Mouse (Mus musculus): Measurements from ENCODE around the gene Stil.

GRCm38 (mm10) chr4:115058317-115058761 lies 58.4 kb downstream of the Stil start:
- TF ChIP-seq CTCF (IDR thresholded peaks at IDR 0.05; ENCODE audit: control insufficient read depth, insufficient read depth, low read length) (no peak), POLR2A (IDR thresholded peaks at IDR 0.05; ENCODE audit: borderline replicate concordance, control insufficient read depth, low read depth, low read length) (no peak)

Measured in bone marrow, adult 2 months (tissue).